Mouse (Mus musculus) intestine, postnatal 0 days (tissue): ENCODE results near the gene Tnfrsf21. TPM values are rescaled to one million over a fixed set of nuclear protein-coding genes. Genes with fewer than 3 reads are reported as not detected.
A peak's percentile ranks its signal among the peaks of the same experiment; 100 is the strongest.

Experiments used
- ATAC-seq: fragments of 200-750 bp; cut with Nextera tagmentation; 2 replicates; pipeline ENCODE4 v1.8.0; 2017; ENCODE audit warnings: mild to moderate bottlenecking, moderate TSS enrichment, moderate library complexity
- H3K27ac ChIP-seq: fragments of 300-500 bp; sonication (generic); 2 replicates; pipeline ENCODE4 v1.5.1; 2014; ENCODE audit warnings: mild to moderate bottlenecking, low read depth, low read length, moderate library complexity
- H3K27me3 ChIP-seq: fragments of 300-500 bp; sonication (generic); replicated peaks from 2 replicates; pipeline ENCODE4 v1.6.1; 2014; ENCODE audit warnings: low read length, mixed read lengths; ENCODE audit not compliant: control insufficient read depth, insufficient read depth
- H3K36me3 ChIP-seq: fragments of 300-500 bp; sonication (generic); 2 replicates; pipeline ENCODE4 v1.6.1; 2014; ENCODE audit warnings: mild to moderate bottlenecking, moderate library complexity; ENCODE audit not compliant: control insufficient read depth, insufficient read depth
- H3K4me1 ChIP-seq: fragments of 300-500 bp; sonication (generic); replicated peaks from 2 replicates; pipeline ENCODE4 v1.6.1; 2014; ENCODE audit warnings: antibody characterized with exemption, low read length, mixed read lengths; ENCODE audit not compliant: control insufficient read depth, insufficient read depth
- H3K4me2 ChIP-seq: fragments of 300-500 bp; sonication (generic); replicated peaks from 2 replicates; pipeline ENCODE4 v1.6.1; 2014; ENCODE audit warnings: low read depth, mild to moderate bottlenecking, moderate library complexity
- H3K4me3 ChIP-seq: fragments of 300-500 bp; sonication (generic); 2 replicates; pipeline ENCODE4 v1.5.1; 2014; ENCODE audit warnings: low read depth, low read length
- H3K9ac ChIP-seq: fragments of 300-500 bp; sonication (generic); 2 replicates; pipeline ENCODE4 v1.6.1; 2014; ENCODE audit warnings: mild to moderate bottlenecking, low read depth, low read length
- H3K9me3 ChIP-seq: fragments of 300-500 bp; sonication (generic); 2 replicates; pipeline ENCODE4 v1.6.1; 2016; ENCODE audit warnings: mixed run types; ENCODE audit not compliant: control insufficient read depth
- CTCF ChIP-seq: sonication (generic); IDR thresholded peaks from 2 replicates; pipeline ENCODE4 v1.5.1; 2016; ENCODE audit warnings: low read depth, mild to moderate bottlenecking, control low read depth, antibody characterized with exemption, moderate library complexity
- WGBS: fragments of 180-500 bp; shearing (Covaris S2); extraction: QIAGEN DNeasy Blood & Tissue Kit; methylation state at CpG from one replicate; pipeline ENCODE4 v1.1.7; 2014; 5-methylcytosine and 5-hydroxymethylcytosine counted together
- polyA plus RNA-seq: library from polyadenylated mRNA; unstranded; fragments of >200 nt; fragmentation: Nextera tagmentation; extraction: Ambion mirVana; gene quantifications from 2 replicates; pipeline ENCODE4 v1.2.1, GENCODE M21; 2015

Tnfrsf21 gene
- polyA plus RNA-seq, result 9.0 and 10.0 TPM in 2 replicates

GRCm38 (mm10) chr17:43016371-43017331 is at the start of gene Tnfrsf21:
TSS of gene Tnfrsf21 (plus strand) at chr17:43016555.
- H3K4me2 ChIP-seq, result peak within 1 kb of the TSS; percentile 99
- peak within 1 kb of the TSS; percentile 70 for H3K4me3 ChIP-seq
- TF ChIP-seq CTCF, result peak; percentile 93
- no peaks in the 10 kb centered on the region for H3K9me3 ChIP-seq
- 0 out of 2 replicates have a peak, but pooled peaks cover 12% of the 10 kb centered on the region for H3K27me3 ChIP-seq
- peak within 1 kb of the TSS; percentile 71 for H3K9ac ChIP-seq
- peak; percentile 87 for ATAC-seq
- H3K36me3 ChIP-seq, result no peaks in the 10 kb centered on the region
- H3K4me1 ChIP-seq, result no peaks in the 10 kb centered on the region
- WGBS, result under 1% methylated on average over 76 of the region's 80 CpGs
- peak within 1 kb of the TSS; percentile 66 for H3K27ac ChIP-seq

- TF ChIP-seq CTCF, result no peak
- H3K4me1 ChIP-seq, result no peaks in the 10 kb centered on the region
- H3K4me3 ChIP-seq, result no peak overlapping the region
- H3K36me3 ChIP-seq, result no peaks in the 10 kb centered on the region
- no peaks in the 10 kb centered on the region for H3K9me3 ChIP-seq
- 84% methylated on average over 2 of the region's 2 CpGs for WGBS
- ATAC-seq, result no peak
- no peak overlapping the region for H3K9ac ChIP-seq
- H3K27ac ChIP-seq, result no peak overlapping the region
- H3K4me2 ChIP-seq, result no peak overlapping the region
- H3K27me3 ChIP-seq, result no peaks in the 10 kb centered on the region
These were observed 48.2 kb upstream of the Tnfrsf21 start for GRCm38 (mm10) chr17:42968174-42968573.

GRCm38 (mm10) chr17:42975312-42975996 is 40.9 kb upstream of the Tnfrsf21 start:
- no peak overlapping the region for H3K27ac ChIP-seq
- TF ChIP-seq CTCF, result no peak
- H3K9me3 ChIP-seq, result no peaks in the 10 kb centered on the region
- no peaks in the 10 kb centered on the region for H3K36me3 ChIP-seq
- no peak overlapping the region for H3K9ac ChIP-seq
- H3K4me1 ChIP-seq, result no peaks in the 10 kb centered on the region
- H3K4me2 ChIP-seq, result peak overlapping the region; percentile 13; the same call in 1 of the 2 replicates
- ATAC-seq, result no peak
- WGBS, result 46% methylated on average over 18 of the region's 18 CpGs
- no peaks in the 10 kb centered on the region for H3K27me3 ChIP-seq
- H3K4me3 ChIP-seq, result no peak overlapping the region

- Histone ChIP-seq H3K4me3 (no peak overlapping the region), H3K9me3 (no peaks in the 10 kb centered on the region), H3K27ac (no peak overlapping the region), H3K27me3 (no peaks in the 10 kb centered on the region), H3K36me3 (no peaks in the 10 kb centered on the region), H3K9ac (no peak overlapping the region), H3K4me1 (no peaks in the 10 kb centered on the region), H3K4me2 (no peak overlapping the region)
- no peak for ATAC-seq
- WGBS, result 66% methylated on average over 7 of the region's 7 CpGs
- TF ChIP-seq CTCF, result no peak
These were observed 38.6 kb upstream of the Tnfrsf21 start for GRCm38 (mm10) chr17:42977766-42978165.

GRCm38 (mm10) chr17:42978345-42978744 is 38.0 kb upstream of the Tnfrsf21 start:
- Histone ChIP-seq H3K4me3 (no peak overlapping the region), H3K9me3 (no peaks in the 10 kb centered on the region), H3K27me3 (no peaks in the 10 kb centered on the region), H3K4me2 (no peak overlapping the region), H3K27ac (no peak overlapping the region), H3K4me1 (no peaks in the 10 kb centered on the region), H3K9ac (no peak overlapping the region), H3K36me3 (no peaks in the 10 kb centered on the region)
- ATAC-seq, result no peak
- 61% methylated on average over 4 of the region's 4 CpGs for WGBS
- no peak for TF ChIP-seq CTCF

GRCm38 (mm10) chr17:42981806-42982205 is 34.5 kb upstream of the Tnfrsf21 start:
- no peak overlapping the region for H3K9ac ChIP-seq
- H3K9me3 ChIP-seq, result no peaks in the 10 kb centered on the region
- H3K4me2 ChIP-seq, result no peak overlapping the region
- TF ChIP-seq CTCF, result no peak
- H3K4me1 ChIP-seq, result no peaks in the 10 kb centered on the region
- no peaks in the 10 kb centered on the region for H3K27me3 ChIP-seq
- no peaks in the 10 kb centered on the region for H3K36me3 ChIP-seq
- WGBS, result 48% methylated on average over 3 of the region's 3 CpGs
- no peak overlapping the region for H3K27ac ChIP-seq
- no peak overlapping the region for H3K4me3 ChIP-seq
- ATAC-seq, result peak; percentile 53; the same call in 1 of the 2 replicates
